Comparison of ENCODE assay signal across 12 mouse cellular contexts in the genomic region with DNA sequence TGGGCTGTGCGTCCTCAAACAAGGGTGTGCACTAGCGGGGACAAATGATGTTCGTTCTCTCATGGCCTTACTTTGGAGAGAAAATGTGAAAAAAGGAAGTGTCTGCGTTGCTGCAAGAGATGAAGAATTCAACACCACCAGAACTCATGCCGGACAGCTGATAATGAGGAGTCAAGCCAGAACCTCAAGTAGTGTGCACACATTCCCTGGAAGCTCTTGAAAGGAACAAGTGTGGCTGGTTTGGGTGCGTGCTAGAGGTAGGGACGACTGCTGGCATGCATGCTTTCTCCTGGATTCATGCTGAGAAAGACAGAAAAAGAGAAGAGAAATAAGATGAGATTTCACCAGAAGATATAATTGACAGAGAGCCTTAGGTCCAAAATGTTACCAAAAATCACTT.
"Had no signal": no experiment of that assay in that cellular context is flagged by ENCODE, and none has a peak within 500 bp of the region (broad histone marks: within the 10 kb centered on the region; RNA-seq: fewer than 3 reads in every experiment).

No protein-coding gene starts in this region.

- H3K9me3 ChIP-seq: limb, embryonic 15.5 days; liver, embryonic 12.5 days; midbrain, embryonic 12.5 days; neural tube, embryonic 13.5 days; stomach, embryonic 15.5 days had no signal

- H3K27me3 ChIP-seq: limb, embryonic 15.5 days; liver, embryonic 12.5 days; midbrain, embryonic 12.5 days; neural tube, embryonic 13.5 days; stomach, embryonic 15.5 days had no signal

- DNase-seq: layer of hippocampus, adult 9-11 months; layer of hippocampus, postnatal 36 days; right cerebral cortex, postnatal 14 days; thymus, adult 2 months; thymus, postnatal 25 days had no signal

- H3K4me1 ChIP-seq: limb, embryonic 15.5 days; liver, embryonic 12.5 days; midbrain, embryonic 12.5 days; neural tube, embryonic 13.5 days; stomach, embryonic 15.5 days had no signal

- H3K4me2 ChIP-seq: limb, embryonic 15.5 days; liver, embryonic 12.5 days; midbrain, embryonic 12.5 days; neural tube, embryonic 13.5 days; stomach, embryonic 15.5 days had no signal

- H3K9ac ChIP-seq: limb, embryonic 15.5 days; liver, embryonic 12.5 days; midbrain, embryonic 12.5 days; neural tube, embryonic 13.5 days; stomach, embryonic 15.5 days had no signal

- H3K36me3 ChIP-seq: limb, embryonic 15.5 days; liver, embryonic 12.5 days; midbrain, embryonic 12.5 days; neural tube, embryonic 13.5 days; stomach, embryonic 15.5 days had no signal

- H3K27ac ChIP-seq: kidney, postnatal 0 days; limb, embryonic 15.5 days; liver, embryonic 12.5 days; midbrain, embryonic 12.5 days; neural tube, embryonic 13.5 days; stomach, embryonic 15.5 days had no signal

- H3K4me3 ChIP-seq: limb, embryonic 15.5 days; liver, embryonic 12.5 days; midbrain, embryonic 12.5 days; neural tube, embryonic 13.5 days; stomach, embryonic 15.5 days had no signal

- ATAC-seq: midbrain, embryonic 16.5 days had no signal
